Mouse (Mus musculus): ENCODE measurements around the gene Lypd4.
"Not testable (repeated sequence)": the region's sequence is repeated elsewhere in the genome, so short reads cannot be mapped to it uniquely, and the experiment has no call there.

Gene Lypd4

DNA sequence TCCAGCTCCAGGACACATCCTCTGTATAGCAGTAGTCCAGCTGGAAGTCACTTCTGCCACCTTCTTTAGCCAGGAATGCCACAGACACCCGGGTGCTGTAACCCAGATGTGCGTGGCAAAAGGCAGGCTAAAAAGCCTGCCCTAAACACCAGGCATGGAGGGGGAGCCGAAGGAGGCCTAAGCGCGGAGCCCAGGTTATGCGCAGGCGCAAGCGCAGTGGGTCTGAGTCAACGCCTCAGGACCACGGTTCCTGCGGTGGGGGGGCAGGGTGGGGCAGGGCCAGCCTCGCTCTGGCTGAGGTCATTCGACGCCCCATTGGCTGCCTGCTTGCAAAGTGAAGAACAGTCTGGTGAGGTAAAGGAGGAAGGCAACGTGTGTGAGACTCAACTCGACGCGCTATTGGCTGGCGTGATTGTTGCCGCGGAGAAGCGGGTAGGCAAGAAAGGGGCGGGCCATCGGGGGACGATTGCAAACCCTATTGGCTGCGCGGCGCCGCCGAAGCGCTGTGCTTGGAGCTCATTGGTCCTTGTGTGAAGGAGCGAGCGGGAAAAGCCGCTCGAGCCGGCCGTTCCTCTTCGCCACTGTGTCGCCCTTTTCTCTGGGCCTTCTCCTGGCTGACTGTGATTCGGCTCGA is at the start of gene Lypd4, which contains the start of gene Dmrtc2:
Gene Lypd4, minus strand, starts transcription at position 410 of the 634 bp plus-strand sequence.
Gene Dmrtc2, plus strand, starts transcription at position 526 of the 634 bp plus-strand sequence.
- DNase-seq (ENCODE audit: low spot score), result no peak

- no peak for DNase-seq (ENCODE audit: low spot score)
Observed at GRCm38 (mm10) chr7:24918763-24919323, 49.1 kb upstream of the Lypd4 start.

DNA sequence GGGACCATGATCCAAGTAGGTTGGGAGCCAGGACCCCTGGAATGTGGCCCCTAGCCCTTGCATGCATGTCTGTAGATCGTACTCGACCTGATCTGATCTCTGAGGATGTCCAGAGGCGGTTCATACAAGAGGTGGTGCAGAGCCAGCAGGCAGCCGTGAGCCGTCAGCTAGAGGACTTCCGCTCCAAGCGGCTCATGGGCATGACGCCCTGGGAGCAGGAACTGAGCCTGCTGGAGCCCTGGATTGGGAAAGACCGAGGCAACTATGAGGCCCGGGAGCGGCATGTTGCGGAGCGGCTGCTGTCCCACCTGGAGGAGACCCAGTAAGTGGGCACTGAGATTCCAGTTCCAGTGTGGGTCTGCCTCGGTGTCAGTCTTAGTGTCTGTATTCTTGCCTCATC is 42.7 kb upstream of the Lypd4 start:
- no peak for DNase-seq (ENCODE audit: low spot score)

DNA sequence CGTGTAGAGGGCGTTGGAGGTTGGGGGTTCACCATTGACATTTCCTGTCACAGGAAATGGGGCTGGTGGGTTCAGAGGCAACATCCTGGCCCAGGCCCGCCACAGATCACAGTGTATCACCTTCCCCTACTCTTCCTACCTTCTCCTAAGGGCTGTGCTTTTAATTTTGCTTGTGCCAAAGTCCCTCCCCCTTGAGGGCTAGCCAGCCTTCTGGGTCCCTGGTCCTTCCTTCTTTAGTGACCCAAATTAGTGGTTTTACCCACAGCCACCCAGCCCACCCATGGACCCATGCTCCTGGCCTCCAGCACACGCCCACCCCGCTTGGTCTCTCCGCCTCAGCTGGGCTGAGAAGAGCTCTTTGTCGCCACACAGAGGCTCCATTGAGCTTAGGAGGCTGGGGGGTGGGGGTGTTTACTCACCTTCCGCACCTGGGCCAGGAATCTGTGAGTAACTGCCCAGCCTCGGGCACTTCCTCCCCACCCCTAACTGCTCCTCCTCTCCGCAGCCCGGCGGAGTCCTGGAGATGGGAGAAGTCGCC is 37.5 kb upstream of the Lypd4 start:
- DNase-seq (ENCODE audit: low spot score), result no peak

GRCm38 (mm10) chr7:24906551-24906950 is 36.8 kb upstream of the Lypd4 start:
- DNase-seq (ENCODE audit: low spot score), result no peak

GRCm38 (mm10) chr7:24904936-24905335 is 35.2 kb upstream of the Lypd4 start:
- DNase-seq (ENCODE audit: low spot score), result peak; percentile 55

GRCm38 (mm10) chr7:24904070-24904483 is 34.3 kb upstream of the Lypd4 start:
- DNase-seq (ENCODE audit: low spot score), result peak; percentile 94

DNA sequence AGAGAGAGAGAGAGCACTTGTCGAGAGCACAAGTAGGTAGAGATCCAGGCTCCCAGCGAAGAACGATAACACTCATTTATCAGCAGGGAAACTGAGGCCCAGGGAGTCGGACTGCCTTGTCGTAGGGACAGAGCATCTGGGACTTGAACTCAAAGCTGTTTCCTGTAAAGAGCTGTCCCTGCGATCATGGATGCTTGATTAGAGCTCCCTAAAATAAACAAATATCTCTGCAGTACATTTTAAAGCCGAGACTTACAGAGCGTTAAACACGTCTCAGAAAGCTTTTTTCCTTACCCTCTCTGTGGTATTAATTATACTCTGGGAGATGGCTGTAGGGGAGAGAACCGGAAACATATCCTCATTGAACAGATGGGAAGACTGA is 33.7 kb upstream of the Lypd4 start:
- no peak for DNase-seq (ENCODE audit: low spot score)

GRCm38 (mm10) chr7:24902630-24903443 is 33.1 kb upstream of the Lypd4 start, which contains the start of gene Arhgef1:
Gene Arhgef1 (plus strand): TSS chr7:24902912.
- peak; percentile 55 for DNase-seq (ENCODE audit: low spot score)

GRCm38 (mm10) chr7:24902264-24902629 is 32.5 kb upstream of the Lypd4 start:
- DNase-seq (ENCODE audit: low spot score), result no peak

DNA sequence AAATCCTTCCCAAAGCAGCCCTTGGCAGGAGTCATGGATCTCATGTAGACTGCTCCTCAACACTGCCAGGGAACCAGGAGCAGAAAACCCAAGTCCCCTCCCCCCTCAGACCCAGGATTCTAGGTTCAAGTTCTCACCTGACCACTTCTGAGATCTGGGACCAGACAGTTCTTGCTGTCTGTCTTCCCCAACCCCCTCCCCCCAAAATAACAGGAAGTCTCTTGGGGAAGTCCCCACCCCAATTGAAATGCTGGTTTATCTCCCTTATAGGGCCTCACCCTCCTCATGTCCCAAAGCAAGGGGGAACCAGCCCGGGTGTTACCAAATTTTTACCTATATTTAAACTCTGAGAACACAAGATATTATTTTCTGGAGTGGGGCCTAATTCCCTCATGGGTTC is 32.1 kb upstream of the Lypd4 start:
- no peak for DNase-seq (ENCODE audit: low spot score)

- no peak for DNase-seq (ENCODE audit: low spot score)
Observed at GRCm38 (mm10) chr7:24901114-24901513, 31.4 kb upstream of the Lypd4 start.

DNA sequence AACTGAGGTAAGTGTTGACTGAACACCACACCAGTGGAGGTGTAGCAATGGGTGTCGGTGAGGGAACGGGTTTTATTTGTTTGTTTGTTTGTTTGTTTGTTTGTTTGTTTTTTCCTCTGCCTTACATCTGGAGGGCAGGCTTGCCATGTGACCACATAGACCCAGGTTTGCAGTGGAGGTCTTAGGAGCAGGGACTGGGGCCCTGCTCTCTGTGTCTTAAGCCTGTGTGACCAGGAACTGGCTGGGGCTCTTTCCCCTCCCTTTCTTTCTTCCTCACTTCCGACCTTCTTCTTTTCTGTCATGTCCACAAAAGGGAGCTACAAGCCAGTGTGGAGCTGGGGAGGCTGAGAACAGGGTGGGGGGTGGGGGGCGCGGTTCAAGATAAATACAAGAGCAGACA is 28.2 kb upstream of the Lypd4 start:
- DNase-seq (ENCODE audit: low spot score), result no peak

GRCm38 (mm10) chr7:24897224-24897623 is 27.5 kb upstream of the Lypd4 start, which contains the start of gene Cd79a:
Gene Cd79a (plus strand): TSS chr7:24897381.
- DNase-seq (ENCODE audit: low spot score), result no peak

DNA sequence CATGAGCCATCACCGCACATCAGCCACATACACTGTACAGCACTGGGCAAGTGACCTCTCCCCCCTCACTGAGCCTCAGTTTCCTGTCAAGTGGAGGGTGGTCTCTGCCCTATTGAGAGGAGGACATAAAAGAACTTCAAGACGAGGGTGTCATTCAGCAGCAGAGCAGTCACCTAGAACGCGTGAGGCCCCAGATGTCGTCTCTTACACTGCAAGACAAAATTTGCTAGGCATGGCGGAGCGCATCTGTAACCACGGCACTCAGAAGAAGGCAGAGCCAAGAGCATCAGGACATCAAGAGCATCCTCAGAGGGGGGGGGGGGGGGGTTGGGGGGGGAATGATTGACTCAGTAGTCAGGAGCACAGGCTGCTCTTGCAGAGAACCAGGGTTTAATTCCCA is 26.5 kb upstream of the Lypd4 start:
- DNase-seq (ENCODE audit: low spot score), result no peak

DNA sequence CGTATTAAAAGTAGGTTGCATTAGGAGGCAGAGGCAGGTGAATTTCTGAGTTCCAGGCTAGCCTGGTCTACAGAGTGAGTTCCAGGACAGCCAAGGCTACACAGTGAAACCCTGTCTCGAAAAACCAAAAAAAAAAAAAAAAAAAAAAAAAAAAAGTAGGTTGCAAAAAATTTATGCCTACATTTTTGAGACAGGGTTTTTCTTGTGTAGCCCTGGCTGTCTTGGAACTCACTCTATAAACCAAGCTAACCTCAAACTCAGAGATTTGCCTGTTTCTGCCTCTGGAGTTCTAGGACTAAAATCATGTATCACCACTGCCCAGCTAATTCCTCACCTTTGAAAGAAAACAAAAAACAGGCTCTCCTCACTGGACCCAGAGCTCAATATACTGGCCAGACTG is 26.0 kb upstream of the Lypd4 start:
- not testable (repeated sequence) for DNase-seq (ENCODE audit: low spot score)

DNA sequence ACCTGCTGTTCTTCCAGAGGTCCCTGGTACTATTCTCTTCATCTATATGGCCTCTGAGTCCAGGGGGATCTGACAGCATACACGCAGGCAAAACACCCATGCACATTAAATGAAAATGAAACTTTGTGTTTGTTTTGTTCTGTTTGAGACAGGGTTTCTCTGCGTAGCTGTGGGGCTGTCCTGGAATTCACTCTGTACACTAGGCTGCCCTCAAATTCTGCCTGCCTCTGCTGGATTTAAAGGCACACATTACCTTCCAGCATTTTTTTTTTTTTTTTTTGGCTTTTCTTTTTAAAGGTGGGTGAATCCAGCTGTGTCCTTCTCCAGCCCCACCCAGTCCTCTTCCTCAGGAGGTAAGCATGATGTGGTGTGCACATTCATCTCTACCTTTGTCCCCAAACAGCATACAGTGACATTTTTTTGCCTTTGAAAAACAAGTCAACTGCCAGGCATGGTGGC is 22.4 kb upstream of the Lypd4 start:
- no peak for DNase-seq (ENCODE audit: low spot score)

DNA sequence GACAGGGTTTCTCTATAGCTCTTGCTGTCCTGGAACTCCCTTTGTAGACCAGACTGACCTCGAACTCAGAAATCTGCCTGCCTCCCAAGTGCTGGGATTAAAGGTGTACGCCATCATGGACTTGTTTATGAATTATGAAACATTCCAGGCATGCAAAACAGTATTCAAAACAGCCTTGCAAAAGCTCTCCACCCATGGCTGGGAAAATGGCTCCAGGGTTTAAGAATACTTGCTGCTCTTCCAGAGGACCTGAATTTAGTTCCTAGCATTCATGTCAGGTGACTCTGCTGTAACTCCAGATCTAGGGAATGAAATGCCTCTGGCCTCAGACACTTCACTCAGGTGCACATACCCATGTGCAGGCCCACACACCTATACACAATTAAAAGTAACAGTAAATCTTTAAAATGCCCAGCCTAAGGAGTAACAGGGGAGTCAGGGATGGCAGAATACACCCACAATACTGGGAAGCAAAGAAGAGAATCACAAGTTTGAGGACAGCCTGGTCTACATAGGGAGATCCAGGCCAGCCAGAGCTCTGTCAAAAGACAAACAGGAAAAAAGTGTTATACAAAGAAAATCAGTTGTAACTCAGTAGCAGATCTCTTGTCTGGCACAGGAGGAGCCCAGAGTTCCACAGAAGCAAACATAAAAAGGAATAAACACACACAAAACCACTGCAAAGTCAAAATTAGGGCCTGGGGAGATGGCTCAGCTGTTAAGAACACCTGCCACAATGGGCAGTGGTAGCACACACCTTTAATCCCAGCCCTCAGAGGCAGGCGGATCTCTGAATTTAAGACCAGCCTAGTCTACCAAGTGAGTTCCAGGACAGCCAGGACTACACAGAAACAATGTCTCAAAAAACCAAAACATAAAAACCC is 21.7 kb upstream of the Lypd4 start:
- no peak for DNase-seq (ENCODE audit: low spot score)

GRCm38 (mm10) chr7:24890281-24891216 is 20.8 kb upstream of the Lypd4 start:
- DNase-seq (ENCODE audit: low spot score), result peak; percentile 69

DNA sequence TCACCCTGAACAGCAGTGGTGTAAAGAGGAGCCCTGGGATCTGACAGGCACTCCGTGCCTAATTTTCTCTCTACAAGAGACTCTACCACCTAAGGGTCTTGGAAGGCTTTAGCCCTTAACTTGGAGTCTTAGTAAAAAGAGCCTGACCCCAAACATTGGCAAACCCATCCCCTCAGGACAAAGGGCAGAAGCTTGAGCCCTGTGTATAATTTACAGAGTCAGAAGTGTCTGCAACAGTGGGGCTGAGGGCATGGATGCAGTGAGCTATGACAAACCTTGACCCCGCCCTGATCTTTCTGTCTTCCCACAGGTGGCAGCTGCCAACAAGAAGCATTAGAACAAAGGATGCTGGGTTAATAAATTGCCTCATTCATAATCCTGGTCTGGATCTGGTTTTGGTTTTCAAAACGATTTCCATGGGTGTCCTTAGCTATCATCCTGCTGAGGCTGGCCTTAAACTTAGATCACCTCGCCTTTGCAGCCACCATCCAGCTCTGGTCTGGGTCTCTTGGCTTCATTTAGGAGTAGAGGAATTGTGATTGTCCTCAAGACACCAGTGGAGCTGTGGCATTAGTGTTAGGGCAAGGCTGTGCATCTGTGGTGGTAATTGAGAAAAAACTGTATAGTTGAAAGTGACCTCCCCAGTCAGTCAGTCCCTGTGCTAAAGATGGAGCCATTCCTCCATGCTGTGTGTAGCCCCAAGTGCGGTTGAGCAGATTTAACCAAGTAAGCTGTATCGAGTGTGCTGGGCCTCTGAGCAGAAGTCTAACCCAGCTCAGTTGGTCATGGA is 19.9 kb upstream of the Lypd4 start:
- DNase-seq (ENCODE audit: low spot score), result no peak

Data from ovary, postnatal 14 days (tissue).